Mouse (Mus musculus) megakaryocyte-erythroid progenitor cell, adult 5-6 weeks (primary cell): Measurements from ENCODE around the gene Btbd1. TPM values are rescaled to one million over a fixed set of nuclear protein-coding genes. Genes with fewer than 3 reads are reported as not detected.
A peak's percentile ranks its signal among the peaks of the same experiment; 100 is the strongest.

Source experiments
- ATAC-seq: replicated peaks from 2 replicates; pipeline ENCODE4 v1.8.0; 2016; ENCODE audit warnings: mild to moderate bottlenecking, inconsistent platforms; ENCODE audit not compliant: severe bottlenecking, poor library complexity, low FRiP score, low TSS enrichment
- total RNA-seq, 2 experiments: library from RNA; stranded (forward) in 1 of 2; stranded (reverse) in 1 of 2; fragments of 200-1000, 215-1000 nt in 1 of 2; fragments of >200 nt in 1 of 2; fragmentation: Nextera tagmentation in 1 of 2; gene quantifications; 2 replicates each; pipeline ENCODE4 v1.2.3; 2014 to 2017

The Btbd1 gene
- total RNA-seq (2014; fragmentation: Nextera tagmentation) (52.4 and 59.3 TPM in 2 replicates), total RNA-seq (2017) (114 and 118 TPM in 2 replicates)

GRCm38 (mm10) chr7:81829379-81829894, at the start of gene Btbd1:
TSS of gene Btbd1 (minus strand) at chr7:81829431.
- ATAC-seq = peak; percentile 74

DNA sequence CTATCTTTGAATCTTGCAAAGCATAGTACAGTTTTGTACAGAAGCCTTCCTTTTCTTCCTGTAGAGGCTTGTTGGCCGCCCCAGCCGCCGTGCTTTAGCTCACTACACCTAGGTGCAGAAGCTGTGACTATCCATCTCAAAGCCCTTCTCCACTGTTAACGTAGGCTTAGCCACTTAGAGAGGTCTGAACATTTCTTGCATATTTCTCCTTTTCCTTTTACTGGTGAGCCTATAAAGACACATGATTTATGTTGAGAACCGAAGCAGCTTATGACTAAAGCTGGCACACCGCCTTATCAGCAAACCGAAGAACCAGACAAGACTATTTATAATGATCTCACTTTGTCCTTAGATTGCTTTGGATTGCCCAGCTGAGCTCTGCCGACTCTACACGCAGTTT, 46.1 kb upstream of the Btbd1 start:
- ATAC-seq = no peak

GRCm38 (mm10) chr7:81874636-81875035, 45.4 kb upstream of the Btbd1 start:
- peak; percentile 79 for ATAC-seq

- ATAC-seq = no peak
Observed at GRCm38 (mm10) chr7:81873807-81874206, 44.6 kb upstream of the Btbd1 start.

DNA sequence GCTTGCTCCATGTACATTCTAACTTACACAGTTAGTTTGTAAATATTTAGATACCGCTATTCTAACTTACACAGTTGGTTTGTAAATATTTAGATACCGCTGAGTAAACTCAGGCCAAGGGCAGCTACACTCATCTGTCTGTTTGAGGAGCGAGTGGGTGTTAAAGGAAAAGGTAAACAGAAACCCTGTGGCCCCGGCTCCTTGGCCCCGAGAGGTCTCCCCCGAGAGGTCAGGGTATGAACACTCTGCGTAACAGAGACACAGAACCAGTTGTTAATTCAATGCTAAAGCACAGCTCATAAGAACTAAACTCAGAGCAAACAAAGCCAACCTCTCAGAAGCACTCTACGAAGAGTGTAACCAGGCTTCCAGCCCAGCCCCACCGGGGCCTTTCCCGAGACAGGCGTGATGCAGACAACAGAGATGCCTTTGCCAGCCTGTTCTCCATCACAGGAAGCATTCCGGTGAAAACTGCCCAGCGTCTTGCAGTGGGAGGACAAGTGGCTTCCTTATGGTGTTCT, 43.3 kb upstream of the Btbd1 start:
- no peak for ATAC-seq

GRCm38 (mm10) chr7:81868158-81868557, 38.9 kb upstream of the Btbd1 start:
- ATAC-seq = peak; percentile 94

GRCm38 (mm10) chr7:81867231-81867930, 38.1 kb upstream of the Btbd1 start:
- no peak for ATAC-seq

DNA sequence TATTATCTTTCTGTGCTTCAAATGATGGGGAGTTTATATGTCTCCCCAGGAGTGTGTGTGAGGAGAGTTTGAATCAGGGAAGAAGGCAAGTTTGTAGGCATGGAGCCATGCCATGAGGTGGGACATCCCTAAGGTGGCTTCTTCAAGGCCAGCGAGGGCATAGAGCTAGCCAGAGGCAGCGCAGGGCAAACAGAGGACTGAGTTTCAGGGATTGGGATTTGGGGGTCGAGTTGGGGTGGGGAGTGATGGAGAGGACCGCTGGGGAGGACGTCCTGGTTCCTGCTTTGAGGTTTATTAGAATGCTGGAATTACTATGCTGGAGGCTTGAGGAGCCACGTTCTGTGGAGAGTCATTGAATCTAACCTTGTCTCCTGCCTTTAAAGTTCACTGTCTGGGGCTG, 36.7 kb upstream of the Btbd1 start:
- ATAC-seq = no peak

DNA sequence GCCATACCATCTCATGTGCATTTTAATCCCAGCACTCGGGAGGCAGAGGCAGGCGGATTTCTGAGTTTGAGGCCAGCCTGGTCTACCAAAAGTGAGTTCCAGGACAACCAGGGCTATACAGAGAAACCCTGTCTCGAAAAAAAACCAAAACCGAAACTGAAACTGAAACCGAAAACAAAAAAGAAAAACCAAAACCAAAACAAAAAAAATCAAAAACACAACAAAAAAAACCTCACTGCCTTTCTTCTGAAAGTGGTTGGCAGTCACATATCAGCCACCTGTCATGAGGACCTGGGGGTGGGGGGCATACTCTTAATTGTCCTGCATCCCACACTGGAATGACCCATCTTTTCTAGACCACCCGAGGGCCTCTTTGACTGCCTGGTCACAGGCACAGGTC, 35.3 kb upstream of the Btbd1 start:
- ATAC-seq = no peak

- ATAC-seq = 0 out of 2 replicates have a peak, but pooled peaks have one; percentile 6
Observed at GRCm38 (mm10) chr7:81862587-81863583, 33.7 kb upstream of the Btbd1 start.

GRCm38 (mm10) chr7:81861921-81862320, 32.7 kb upstream of the Btbd1 start:
- no peak for ATAC-seq

GRCm38 (mm10) chr7:81861461-81861860, 32.2 kb upstream of the Btbd1 start:
- ATAC-seq = no peak

GRCm38 (mm10) chr7:81860996-81861395, 31.8 kb upstream of the Btbd1 start:
- ATAC-seq = no peak

DNA sequence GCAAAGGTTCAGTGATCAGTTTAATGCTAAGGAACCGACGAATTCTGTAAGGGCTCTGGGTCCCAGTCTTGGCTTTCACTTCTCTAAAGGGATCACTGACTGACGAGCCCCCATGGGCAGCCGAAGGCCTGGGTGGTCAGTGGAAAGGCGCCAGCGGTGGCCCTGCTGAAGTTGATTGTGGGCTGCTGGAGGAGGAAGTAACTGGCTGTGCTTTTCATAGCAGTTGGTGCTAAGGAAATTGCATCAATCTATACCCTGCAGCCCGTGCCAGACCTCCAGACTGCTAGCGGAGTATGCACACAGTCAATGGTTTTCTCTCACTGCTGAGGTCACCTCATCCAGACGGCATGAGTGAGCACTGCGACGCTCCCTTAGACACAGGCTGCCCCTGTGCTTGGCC, 30.8 kb upstream of the Btbd1 start:
- peak; percentile 34; the same call in 1 of the 2 replicates for ATAC-seq

- 0 out of 2 replicates have a peak, but pooled peaks have one; percentile 18 for ATAC-seq
Observed at GRCm38 (mm10) chr7:81858968-81859721, 29.9 kb upstream of the Btbd1 start, which contains the start of gene Tm6sf1. TSS of gene Tm6sf1 (plus strand) at chr7:81859001.

DNA sequence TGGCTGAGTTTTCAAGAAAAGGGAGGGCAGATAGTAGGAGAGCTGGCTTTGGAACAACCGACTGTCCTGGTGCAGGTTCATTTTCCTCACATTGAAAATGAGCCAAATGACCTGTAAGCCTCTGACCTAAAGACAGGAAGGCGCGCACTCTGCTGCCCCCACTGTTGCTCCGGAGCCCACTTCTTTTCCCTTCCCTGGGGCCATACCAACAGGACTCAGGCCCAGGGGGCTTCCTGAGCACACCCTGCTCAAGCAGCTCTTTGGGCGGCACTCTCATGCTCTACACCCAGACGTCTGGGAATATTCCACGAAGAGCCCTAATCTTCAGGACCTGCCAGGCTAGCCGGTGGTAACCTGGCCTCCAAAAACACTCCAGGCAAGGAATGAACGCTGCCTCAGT, 29.0 kb upstream of the Btbd1 start:
- ATAC-seq = no peak

GRCm38 (mm10) chr7:81856221-81856620, 27.0 kb upstream of the Btbd1 start:
- ATAC-seq = no peak

DNA sequence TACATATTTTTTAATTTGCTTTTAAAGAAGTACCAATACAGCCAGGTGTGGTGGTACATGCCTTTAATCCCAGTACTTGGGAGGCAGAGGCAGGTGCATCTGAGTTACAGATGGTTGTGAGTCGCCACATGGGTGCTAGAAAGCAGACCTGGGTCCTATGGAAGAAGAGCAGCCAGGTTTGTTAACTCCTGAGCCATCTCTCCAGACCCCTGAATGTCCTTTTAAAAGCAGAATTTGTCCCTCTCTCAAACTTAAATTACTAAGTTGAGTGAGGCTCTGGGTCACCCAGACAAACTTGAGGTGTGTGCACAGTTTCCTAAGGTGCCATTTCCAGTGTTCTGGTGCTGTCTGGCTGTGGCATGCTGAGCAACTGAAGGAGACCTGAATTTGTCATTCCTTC, 26.5 kb upstream of the Btbd1 start, which contains the start of gene Gm10160:
Gm10160 (minus strand) TSS at position 101 of the 400 bp plus-strand sequence.
- no peak for ATAC-seq
